Mouse (Mus musculus) cerebellum, postnatal 36 days (tissue): ENCODE measurements around the gene Foxb1.

Experiments
- DNase-seq, 2 experiments: peaks; one replicate each; pipeline ENCODE4 v3.0.0; 2021 to 2022; ENCODE audit warnings: mixed read lengths in 2 of 2

Foxb1 gene

GRCm38 (mm10) chr9:69760371-69761301, at the start of gene Foxb1:
Gene Foxb1, minus strand, starts transcription at chr9:69760940.
- DNase-seq = no peak

- DNase-seq = no peak
Observed at GRCm38 (mm10) chr9:69790562-69790961, 29.8 kb upstream of the Foxb1 start.

GRCm38 (mm10) chr9:69779996-69780395, 19.3 kb upstream of the Foxb1 start:
- DNase-seq = no peak

GRCm38 (mm10) chr9:69769949-69770585, 9.3 kb upstream of the Foxb1 start:
- no peak for DNase-seq

GRCm38 (mm10) chr9:69769091-69769948, 8.6 kb upstream of the Foxb1 start:
- DNase-seq = no peak

GRCm38 (mm10) chr9:69768136-69768875, 7.6 kb upstream of the Foxb1 start:
- DNase-seq = no peak

GRCm38 (mm10) chr9:69767421-69767820, 6.7 kb upstream of the Foxb1 start:
- no peak for DNase-seq

GRCm38 (mm10) chr9:69766936-69767335, 6.2 kb upstream of the Foxb1 start:
- no peak for DNase-seq

GRCm38 (mm10) chr9:69766301-69766700, 5.6 kb upstream of the Foxb1 start:
- DNase-seq = no peak

- DNase-seq = no peak
Observed at GRCm38 (mm10) chr9:69765483-69766050, 4.8 kb upstream of the Foxb1 start.

GRCm38 (mm10) chr9:69764586-69765482, 4.1 kb upstream of the Foxb1 start:
- no peak for DNase-seq

GRCm38 (mm10) chr9:69763681-69764585, 3.2 kb upstream of the Foxb1 start:
- no peak for DNase-seq

- DNase-seq = no peak
Observed at GRCm38 (mm10) chr9:69762703-69763102, 2.0 kb upstream of the Foxb1 start.

- no peak for DNase-seq
Observed at GRCm38 (mm10) chr9:69762221-69762620, 1.5 kb upstream of the Foxb1 start.

- no peak for DNase-seq
Observed at GRCm38 (mm10) chr9:69761569-69761968, 829 bp upstream of the Foxb1 start.

- DNase-seq = no peak
Observed at GRCm38 (mm10) chr9:69759721-69760221, 969 bp downstream of the Foxb1 start.

GRCm38 (mm10) chr9:69758946-69759615, 1.7 kb downstream of the Foxb1 start:
- no peak for DNase-seq

- no peak for DNase-seq
Observed at GRCm38 (mm10) chr9:69758506-69758905, 2.2 kb downstream of the Foxb1 start.

GRCm38 (mm10) chr9:69757254-69757653, 3.5 kb downstream of the Foxb1 start:
- no peak for DNase-seq
